In genomic region chr7:63818105-63818504, GRCm38 (mm10) we compare ENCODE assay signal across 12 mouse cellular contexts.
"Had no signal": no experiment of that assay in that cellular context is flagged by ENCODE, and none has a peak within 500 bp of the region (broad histone marks: within the 10 kb centered on the region; RNA-seq: fewer than 3 reads in every experiment).

No protein-coding gene starts in this region.

- H3K4me2 ChIP-seq: liver, embryonic 11.5 days; lung, embryonic 14.5 days; midbrain, embryonic 11.5 days had no signal

- DNase-seq: kidney, postnatal 36 days; lung, embryonic 14.5 days; lung, postnatal 10 days; lung, postnatal 4 days; right cerebral cortex, adult 18-20 months; thymus, postnatal 4 days had no signal

- H3K36me3 ChIP-seq: limb, embryonic 10.5 days had no signal

- H3K9ac ChIP-seq: lung, embryonic 14.5 days had no signal

- H3K4me3 ChIP-seq: limb, embryonic 10.5 days; megakaryocyte, embryonic 14.5 days had no signal

- H3K9me3 ChIP-seq: limb, embryonic 10.5 days; megakaryocyte, embryonic 14.5 days had no signal

- H3K27ac ChIP-seq: kidney, postnatal 0 days; limb, embryonic 10.5 days; stomach, postnatal 0 days had no signal
